Mouse (Mus musculus) retina, postnatal 7 days (tissue): ENCODE measurements around the gene Map3k10.

Experiments
- DNase-seq: peaks from one replicate; pipeline ENCODE4 v3.0.0-alpha.2; 2012; ENCODE audit warnings: low read depth, low spot score

Gene Map3k10

DNA sequence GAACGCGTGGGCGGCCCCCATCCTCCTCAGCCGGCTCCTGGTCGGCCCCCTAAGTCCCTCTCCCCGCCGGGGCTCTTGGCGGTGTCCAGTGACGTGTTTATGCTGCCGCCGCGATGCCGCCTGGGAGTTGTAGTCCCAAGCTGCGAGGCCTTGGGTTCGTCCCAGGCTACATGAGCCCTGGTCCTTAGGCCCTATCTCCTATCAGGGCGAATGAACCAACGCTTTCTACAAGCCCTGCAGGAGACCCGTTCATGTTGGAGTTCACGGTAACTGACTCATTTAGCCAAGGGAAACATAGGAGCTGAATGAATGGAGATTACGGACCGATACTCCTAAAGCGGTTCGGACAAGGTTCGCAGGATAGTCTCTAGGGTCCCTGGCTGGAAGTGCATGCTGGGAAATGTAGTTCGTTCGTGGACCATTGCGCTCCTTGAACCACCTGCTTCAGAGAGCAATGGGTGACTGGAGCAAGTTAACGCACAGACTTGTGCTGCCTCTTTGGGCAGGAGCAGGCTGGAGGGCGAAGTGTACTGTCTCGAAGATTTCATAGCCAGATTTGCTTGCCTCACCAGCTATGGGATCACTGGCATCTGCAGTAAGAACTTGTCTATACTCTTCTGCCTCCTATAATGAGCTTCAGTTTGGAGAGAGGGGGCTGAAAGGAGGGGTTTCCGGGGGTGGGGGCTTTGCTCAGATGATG, at the start of gene Map3k10:
TSS of gene Map3k10 (minus strand) at position 77 of the 700 bp plus-strand sequence.
- peak; percentile 88 for DNase-seq

DNA sequence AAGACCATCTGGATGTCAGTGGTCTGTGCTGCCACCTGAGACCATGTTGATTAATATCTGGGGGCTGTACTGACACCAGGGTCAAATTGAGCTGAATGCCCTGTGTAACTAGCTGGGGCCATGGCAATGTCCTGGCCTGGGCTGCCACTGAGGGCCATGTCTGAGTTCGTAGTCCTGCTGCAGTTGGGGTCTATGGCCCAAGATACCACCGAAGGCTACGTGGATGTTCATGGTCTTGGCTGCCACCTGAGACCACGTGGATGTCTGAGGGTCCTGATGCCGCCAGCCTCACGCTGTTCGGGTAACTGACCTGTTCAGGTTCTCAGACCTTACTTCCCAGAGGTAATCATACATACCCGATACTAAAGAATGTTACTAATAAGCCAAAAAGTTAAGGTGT, 47.6 kb upstream of the Map3k10 start:
- no peak for DNase-seq

DNA sequence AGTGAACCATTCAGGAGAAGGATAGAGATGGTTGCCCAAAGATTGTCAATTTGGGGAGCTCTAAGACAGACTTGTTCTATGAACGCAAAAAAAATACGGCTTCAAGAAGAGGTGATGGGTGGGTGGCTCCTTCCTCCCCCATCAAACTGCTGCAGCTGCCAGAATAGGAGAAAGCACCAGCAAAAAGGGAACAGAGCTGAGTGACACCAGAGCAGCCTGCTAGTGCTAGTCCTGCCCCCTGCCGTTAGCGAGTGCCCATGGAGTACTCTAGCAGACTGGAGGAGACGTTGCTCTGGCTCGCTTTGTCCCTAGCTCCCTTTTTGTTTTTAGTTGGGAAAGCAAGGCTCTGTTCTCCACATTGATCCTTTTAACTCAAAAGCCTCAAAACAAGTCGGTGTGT, 36.0 kb upstream of the Map3k10 start:
- no peak for DNase-seq

DNA sequence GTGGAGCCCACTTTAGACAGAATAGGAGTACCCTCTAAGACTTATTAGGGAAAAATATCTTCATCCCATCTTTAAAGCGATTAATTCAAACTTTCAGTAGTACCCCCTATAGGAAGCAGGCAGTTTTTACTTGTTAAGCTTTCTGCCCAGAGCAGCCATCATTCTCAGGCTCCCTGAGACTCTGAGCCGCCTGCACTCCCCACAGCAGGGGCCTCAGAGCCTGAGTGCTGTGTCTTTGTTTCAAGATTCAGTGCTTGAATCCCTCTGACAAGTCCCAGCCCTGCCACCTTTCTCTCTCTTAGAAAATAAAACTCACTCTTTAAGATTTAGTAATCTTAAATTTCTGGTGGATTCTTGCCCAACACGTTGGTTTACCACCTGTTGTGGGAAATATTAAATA, 22.3 kb upstream of the Map3k10 start:
- no peak for DNase-seq

DNA sequence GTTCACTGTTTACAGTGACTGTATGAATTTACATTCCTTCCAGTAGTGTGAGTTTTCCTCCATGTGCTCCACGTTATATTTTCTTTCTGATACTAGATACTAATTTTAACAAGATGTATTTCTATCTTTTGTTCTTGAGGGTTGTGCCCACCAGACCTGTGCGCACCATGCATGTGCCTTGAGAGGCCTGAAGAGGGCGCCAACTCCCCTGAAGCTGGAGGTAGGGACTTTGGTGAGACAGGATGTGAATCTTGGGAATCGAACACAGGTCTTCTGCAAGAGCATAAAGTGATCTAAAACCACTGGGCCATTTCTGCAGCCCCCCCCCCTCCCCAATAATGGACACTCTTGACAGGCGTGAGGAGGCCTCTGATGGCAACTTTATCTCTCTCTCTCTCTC, 16.7 kb upstream of the Map3k10 start:
- DNase-seq = no peak

DNA sequence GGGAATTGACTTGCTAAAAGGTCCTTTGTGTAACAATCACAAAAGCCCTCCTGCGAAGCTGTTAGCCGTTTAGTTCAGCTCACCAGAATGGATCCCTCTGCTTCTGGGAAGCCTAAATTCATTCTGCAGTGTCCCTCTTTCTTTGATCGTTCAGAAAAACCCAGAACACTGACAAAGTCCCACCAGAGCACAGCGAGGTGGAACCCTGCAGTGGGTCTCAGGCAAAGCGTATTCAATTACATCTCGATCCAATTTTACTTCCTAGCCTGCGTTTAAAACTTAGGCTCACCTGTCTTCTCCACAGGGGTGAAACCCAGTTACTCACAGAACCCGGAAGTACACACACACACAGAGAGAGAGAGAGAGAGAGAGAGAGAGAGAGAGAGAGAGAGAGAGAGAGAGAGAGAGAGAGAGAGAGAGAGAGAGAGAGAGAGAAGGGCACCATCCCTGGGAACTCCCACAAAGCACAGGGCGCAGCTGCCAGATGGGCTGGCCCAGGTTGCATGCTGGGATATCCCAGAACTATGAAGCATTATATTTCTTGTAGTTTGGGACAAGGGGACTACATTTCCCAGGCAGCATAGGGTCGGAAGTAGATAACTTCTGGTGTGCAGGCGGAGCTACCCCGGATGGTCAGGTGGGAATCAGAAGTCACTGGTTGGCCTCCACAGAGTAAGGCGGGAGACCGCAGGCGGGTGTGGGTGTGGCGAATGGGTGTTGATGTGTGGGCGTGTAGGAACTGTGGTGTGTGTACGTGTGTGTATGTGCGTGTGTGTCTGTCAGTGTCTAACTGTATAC, 14.6 kb upstream of the Map3k10 start, which contains the start of gene Zfp607b:
TSS of gene Zfp607b (plus strand) at position 526 of the 798 bp plus-strand sequence.
- peak; percentile 83 for DNase-seq

DNA sequence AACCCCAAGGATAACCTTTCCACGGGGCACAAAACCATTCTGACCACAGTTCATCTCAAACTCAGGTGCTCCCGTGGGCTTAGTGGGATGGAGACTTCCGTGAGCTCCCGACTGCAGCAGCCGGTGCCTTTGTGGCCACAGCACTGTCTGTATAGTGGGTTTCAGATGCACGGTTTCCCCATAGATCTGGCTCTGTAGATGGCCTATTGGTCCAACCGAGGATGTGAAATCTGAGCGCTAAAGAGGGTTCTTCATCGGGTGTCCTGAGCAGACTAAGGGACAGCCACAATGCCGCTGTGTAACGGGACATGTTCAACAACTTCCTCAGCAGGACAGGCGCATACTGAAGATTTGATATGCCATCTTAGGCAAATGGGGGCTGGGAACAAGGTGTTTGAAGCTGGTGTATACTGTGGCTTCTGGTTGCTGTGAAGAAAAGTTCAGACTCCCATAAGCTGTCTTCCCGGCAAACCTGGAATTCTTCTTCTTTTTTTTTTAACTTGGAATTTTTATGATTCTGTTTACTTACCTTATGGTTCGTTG, 13.9 kb upstream of the Map3k10 start:
- DNase-seq = no peak

DNA sequence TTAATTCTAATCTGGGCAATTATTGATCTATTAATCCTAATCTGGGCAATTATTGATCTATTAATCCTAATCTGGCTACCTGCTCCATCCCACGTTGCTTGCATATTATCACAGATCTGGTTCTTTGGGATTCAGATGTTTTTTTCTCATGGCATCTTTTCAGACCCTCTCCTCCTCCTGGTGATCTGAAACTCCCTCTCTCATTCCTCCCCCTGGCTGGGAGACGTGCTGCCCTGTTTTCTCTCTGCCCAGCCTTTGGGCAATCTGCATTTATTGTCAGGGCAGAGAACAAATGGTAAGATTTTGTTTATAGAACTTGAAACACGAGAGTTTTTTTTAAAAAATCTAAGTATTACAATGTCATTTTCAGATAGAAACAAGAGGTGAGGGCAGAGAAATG, 13.4 kb upstream of the Map3k10 start:
- no peak for DNase-seq

DNA sequence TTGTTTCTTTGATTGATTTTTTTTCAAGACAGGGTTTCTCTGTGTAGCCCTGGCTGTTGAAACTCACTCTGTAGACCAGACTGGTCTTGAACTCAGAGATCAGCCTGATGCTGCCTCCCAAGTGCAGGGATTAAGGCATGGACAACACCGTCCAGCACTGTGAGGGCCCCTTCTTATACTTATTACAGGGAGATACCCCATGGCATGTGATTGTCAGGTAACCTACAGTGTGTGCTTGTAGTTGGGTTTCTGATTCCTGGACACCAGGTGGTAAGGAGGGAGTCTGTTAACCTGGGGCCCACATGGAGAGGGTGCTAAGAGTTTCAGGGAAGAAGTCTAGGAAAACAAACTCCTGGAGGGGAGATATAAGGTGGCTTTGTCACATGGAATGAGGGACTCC, 12.6 kb upstream of the Map3k10 start:
- no peak for DNase-seq

DNA sequence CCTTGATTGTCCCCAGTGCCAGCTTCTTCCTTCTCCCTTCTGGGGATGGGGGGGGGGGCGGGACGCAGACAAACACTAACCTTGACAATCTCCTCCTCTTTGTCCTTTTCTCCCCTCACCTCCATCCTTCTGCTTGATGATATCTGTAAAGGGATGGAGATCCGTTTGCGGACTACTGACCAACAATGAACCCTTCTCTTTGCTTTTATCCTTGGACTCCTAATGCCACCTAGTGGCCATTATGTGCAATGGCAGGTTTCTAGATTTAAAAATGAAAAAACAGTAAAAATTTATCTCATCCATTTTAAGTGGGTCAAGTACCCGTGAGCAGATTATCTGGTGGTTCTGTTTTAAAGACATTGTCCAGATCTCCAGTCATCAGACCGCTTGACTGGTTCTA, 11.3 kb upstream of the Map3k10 start:
- DNase-seq = peak; percentile 46

DNA sequence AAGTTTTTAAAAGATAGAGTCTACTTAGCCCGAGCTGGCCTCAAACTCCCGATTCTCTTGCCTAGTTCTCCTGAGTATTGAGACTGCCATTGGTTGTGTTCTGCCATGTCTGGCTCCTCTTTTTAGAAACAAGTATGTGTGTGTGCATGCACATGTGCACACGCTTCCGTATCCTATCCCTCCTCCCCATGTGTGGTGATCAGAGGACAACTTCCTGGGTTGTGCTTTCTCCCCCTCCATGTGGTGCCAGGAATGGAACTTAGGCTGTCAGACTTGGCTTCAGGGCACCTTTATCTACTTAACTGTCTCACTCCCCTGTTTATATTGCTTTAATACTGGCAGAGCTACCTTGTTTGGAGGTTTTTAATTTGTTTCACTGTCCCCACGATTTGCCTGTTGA, 10.8 kb upstream of the Map3k10 start:
- DNase-seq = no peak

DNA sequence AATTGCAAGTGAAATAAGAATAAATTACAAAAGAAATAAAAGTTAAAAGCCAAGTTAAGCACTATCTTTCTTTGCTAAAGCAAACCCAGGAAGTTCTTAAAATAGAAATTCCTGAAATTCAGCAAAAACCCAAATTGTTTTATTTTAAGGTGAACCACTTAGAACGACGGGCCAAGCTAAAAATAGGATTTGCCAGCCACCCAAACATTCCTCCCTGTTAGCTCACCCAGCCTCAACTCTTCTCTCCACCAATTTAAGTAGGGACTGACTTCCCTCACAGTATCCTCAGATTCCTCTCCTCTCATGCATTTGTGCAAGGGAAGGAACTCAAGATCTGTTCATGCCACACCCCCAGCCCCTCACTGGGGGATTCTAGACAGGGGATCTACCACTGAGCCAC, 8.8 kb upstream of the Map3k10 start:
- no peak for DNase-seq

DNA sequence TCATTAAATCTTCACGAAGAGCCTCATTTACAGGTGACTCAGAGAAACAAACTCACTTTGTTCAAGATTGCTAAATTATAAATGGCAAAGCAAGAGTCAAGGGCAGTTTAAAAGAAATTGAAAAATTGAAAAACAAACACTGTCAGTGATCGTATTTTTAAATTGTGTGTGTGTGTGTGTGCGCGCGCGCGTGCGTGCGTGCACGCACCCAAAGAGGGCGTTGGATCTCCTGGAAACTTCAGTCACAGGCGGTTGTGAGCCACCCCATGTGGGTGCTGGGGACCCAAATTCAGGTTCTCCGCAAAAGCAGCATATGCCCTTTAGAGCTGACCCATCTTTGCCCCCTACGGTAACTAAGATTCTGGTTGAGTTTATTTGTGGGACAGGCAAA, 819 bp upstream of the Map3k10 start:
- DNase-seq = no peak

DNA sequence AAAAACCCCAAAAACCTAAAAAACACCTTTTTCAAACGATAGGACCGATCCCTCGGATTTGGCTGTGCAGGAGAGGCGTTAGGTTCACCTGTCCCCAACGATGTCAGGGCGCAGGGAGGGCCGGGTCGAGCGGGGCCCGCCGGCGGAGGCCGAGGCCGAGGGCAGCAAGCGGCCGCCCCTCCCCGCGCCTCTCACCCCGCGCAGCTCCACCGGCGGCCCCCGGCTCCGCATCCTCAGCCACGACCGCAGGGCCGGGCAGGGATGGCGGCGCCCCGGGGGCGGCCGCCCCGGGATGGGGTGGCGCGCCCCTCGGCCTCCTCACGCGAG, 240 bp downstream of the Map3k10 start:
- DNase-seq = no peak

DNA sequence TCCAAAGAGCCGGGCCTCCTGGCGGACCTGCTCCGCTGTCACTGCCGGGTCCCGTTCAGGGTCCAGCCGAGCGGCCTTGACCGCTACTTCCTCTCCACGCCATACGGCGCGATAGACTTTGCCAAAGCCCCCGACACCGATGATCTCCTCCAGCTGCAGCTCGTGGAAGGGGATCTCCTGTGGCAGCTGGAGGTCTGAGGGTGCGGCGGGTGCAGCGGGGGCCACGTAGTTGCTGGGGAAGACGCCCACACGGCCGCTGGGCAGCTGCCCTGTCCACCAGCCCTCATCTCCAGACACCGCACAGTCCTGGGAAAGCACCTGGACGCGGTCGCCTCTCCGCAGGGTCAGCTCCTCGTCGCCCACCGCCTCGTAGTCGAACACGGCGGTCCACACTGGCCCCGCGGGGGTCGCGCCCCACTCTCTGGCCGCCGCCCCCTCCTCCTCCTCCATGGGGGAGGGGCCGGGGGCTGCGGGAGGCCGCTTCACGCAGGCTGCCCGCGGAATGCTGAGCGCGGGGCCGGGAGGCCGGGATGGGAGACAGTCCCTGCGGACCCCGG, 745 bp downstream of the Map3k10 start:
- DNase-seq = no peak

DNA sequence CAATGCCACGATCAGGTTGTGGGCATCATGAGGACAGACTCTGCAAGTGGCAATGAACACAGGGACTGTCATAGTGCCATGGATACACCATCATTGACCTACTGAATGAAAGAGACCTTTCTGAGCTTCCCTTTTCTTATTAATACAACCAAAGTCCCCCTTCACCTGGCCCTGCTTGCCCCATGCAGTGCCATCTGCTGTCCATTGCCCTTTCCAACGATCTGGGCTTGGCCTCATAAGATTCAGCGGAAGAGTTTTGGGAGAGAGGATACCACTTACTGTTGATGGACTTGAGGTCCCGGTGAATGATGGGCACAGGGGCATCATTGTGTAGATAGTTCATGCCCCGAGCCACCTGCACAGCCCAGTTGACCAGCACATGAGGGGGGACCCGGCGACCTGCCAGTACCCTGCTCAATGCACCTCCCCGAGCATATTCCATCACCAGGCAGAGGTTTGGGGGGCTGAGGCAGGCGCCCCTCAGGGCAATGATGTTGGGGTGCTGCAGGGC, 1.3 kb downstream of the Map3k10 start:
- DNase-seq = no peak

DNA sequence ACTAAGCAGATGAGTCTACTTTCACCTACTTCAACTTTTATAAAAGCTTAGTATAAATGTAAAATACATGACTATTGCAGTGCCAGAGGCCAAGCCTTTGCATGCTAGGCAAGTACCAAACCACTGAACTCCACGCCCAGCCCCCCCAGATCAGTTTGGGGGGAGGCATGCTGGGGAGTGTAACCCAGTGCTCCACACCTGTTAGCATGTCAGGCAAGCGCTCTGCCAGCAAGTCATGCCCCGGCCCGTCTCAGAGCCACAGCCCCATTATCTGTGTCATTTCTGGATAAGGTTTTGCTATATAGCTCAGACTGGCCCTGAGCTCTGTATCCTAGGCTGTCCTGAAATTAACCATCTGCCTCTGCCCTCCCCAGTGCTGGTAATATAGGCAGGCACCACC, 12.4 kb downstream of the Map3k10 start:
- no peak for DNase-seq

DNA sequence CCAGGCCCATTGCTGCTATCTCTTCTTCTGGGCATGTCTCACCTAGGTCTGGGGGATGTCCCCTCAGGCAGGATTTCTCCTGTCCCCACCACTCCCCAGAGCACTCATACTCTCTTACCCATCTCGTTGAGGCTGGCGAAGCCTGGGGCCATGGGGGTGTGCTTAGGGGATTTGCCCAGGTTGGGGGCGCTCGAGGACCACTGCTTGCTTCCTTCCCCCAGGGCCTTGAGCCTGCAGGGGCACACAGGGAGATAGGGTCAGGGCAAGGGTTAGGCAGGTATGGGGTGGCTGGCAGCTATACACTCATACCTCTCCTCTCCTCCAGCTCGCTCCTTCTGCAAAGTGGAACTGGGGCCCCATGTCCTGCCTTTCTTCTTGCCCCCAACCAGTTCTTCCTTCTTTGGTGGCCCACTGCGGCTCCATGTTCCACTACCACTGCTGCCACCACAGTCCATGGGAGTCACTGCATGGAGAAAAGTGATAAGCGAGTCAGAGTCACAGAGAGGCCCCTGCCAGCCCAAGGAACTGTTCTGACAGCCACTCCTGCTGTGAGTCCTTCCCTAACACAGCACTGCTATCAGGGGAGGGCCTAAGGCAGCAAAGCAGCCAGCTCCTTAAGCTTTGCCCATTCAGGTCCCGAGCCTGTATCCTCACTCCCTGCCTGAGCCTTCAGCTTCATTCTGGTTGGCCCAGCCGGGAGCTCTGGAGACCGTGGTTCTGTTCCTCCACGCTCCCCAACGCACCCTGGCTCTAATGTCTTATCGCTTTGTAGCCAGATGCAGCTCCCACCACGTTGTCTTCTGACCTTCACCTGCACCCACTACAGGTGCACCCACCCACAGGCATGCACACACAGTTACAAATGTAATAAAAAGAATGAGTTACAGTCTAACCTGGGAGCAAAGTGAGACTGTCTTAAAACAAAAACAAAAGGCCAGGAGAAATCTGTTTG, 15.4 kb downstream of the Map3k10 start:
- no peak for DNase-seq

DNA sequence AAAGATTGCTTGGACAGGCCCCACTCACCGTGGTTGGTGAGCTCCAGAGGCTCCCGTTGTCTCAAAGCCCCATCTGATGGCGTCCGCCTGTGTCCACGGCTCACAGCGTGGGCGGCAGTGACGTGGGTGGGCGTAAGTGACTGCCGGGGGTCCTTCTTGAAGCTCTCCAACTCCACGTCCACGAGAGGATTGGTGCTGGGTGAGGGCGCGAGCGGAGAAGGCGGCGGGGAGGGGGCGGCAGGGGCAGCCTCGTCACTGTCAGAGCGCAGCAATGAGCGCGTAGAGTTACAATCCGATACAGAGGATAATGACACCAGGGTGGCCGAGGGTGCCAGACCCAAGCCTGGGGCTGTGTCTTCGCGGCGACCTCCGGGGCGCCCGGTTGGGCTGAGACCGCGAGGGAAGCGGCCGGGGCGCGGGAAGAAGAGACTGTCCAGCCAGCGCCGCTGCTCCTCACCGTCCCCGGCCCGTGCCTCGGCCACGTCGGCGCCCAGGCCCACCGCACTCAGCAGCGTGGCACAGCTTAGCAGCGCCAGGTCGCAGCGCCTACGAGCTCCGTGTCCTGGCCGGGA, 16.5 kb downstream of the Map3k10 start:
- DNase-seq = no peak

DNA sequence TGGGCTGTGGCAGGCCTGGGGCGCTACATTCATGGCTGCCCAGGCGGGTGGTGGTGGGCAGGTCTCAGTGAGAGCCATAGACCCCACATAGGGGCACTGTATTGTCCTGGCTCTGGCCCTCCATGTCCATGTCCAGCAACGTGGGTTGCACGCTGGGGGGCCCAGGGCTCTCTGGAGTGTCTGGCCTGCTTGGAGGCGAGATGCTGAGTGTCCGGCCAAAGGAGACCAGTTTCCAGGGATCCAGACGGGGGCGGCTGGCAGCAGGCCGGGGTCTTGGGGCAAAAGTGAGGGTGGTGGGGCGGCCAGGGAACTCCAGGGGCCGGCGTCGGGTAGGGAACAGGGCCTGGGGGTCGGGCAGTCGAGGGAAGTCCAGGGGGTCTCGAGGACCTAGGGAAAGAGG, 17.8 kb downstream of the Map3k10 start:
- no peak for DNase-seq

DNA sequence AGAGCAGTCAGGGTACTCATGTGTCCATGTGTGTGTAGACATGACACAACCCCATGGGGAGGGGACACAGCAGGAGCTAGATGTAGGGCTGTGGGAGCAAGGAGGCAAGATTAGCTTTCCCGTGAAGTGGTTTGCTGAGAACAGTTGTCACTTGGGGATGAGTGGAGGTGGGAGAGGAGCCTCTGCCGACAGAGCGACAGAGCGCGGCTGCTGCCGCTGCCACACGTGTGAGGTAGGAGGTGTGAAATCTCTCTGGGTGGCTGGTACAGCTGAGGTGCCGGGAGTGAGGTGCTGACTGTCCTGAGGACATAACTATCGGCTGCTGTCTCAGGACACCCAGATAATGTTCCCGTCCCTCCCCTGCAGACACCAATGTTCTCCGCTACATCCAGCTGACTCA, 18.9 kb downstream of the Map3k10 start:
- DNase-seq = no peak
